Mouse (Mus musculus): ENCODE results near the gene Stk11ip.

The Stk11ip gene

DNA sequence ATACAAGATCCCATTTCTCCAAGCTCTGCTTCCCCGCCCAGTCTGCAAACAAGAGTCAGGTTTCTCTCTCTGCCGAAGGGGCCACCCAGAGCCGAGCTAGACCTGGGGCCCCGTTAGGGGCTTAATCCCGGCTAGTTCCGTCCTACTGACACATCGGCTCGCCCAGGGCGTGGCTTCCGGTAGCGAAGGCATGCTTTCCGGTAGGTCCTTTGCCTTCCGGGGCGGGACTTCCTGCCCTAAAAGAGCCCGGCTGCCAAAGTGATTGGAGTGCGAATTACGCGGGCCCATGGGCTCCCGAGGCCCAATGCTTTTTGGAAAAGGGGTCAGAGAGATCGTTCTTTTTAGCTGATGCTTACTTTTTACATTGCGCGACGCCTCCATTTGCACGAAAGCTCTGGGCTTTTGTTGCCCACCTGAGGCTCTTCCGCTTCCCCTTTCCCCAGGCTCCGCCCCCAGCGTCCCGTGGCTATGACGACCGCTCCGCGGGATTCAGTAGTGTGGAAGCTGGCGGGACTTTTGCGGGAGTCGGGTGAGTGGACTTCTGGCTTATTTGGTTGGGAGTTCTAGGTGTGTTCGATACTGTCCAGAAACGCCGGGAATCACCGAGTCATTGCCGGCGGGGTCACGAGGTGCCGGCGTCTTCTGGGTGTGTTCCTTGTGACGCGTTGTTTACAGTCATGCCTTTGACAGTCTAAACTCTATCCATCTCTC lies at the start of gene Stk11ip:
Gene Stk11ip (plus strand): TSS at position 209 of the 711 bp plus-strand sequence.
- DNase-seq (ENCODE audit: low read depth), result peak; percentile 96

DNA sequence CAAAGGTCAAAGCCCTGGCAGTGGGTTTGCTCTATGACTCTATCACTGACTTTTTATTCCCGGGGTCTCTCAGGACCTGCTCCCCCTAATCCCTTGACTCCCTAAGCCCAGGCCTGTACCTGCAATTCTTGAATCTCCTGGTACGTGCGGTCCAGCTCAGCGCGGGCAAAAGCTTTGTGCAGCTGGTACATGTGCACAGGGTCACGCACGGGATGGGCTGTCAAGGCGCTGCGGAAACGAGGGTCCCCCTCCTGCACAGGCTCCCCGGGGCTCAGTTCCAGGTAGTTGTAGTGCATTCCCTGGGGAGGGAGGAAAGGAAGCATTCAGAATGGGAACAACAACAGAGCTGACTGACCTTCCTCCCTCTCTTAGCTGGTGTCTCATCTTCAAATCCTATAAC lies 44.9 kb upstream of the Stk11ip start:
- no peak for DNase-seq (ENCODE audit: low read depth)

DNA sequence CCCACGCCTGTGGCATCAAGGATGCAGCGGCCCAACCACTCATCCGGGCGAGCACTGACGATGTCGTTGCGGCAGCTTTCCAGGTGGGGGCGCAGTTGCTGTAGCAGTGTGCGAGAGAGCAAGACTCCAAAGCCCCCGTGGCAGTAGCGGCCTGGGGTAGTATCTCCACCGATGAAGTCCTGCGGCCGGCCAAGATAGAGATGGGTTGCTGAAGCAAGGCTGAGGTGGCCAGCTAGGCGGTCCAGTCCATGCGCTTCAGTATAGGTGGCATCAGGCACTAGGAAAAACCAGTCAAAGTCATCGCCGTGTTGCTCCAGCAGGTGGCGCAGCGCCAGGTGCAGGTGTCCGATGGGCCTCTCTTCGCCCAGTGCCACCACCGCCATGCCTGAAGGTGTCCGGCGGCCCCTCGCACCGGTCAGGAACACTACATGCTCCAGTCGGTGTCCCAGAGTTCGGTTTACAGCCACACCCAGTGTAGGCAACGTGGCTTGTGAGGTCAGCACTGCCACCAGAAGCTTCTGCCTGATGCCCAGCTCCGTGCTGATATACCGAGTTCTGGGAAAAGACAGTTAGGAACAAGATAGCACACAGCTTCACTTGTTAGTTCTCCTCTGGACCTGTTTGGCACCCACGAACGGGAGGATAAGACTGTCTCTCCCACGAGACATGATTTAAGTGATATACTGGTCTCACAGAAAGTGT lies 43.9 kb upstream of the Stk11ip start:
- peak; percentile 91 for DNase-seq (ENCODE audit: low read depth)

DNA sequence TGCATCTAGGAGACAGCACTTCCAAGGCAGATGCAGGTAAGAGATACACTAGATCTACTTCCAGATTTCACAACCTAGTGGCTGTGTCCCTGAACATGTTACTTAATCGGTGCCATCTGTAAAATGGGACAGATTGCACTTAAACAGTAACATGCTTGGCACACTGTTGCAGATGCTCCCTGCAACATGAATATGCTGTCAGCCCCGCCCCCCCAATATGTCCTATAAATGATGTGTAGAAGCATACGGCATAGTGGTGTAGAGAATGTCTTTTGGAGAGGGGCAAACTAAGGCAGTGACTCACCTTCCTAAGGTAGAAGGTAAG lies 43.4 kb upstream of the Stk11ip start:
- DNase-seq (ENCODE audit: low read depth), result peak; percentile 66

DNA sequence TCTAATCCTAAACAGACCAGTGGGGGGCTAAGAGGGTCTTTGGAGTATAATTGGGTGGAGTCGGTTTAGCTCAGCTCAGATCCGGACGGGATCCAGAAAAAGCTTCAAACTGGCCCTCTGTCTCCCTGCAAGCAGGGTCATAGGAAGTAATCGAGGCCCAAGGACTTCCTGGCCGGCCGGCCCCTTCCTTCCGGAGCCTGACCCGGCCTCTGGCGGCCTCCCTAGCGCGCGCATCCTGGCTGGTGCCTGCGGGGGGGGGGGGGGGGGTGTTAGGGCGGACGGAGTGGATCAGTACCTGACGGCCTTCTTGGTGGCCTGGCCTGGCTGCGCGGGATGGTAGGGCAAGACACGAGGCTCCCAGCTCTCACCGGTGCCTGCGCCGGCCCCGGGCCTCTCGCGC lies 42.8 kb upstream of the Stk11ip start:
- DNase-seq (ENCODE audit: low read depth), result no peak

DNA sequence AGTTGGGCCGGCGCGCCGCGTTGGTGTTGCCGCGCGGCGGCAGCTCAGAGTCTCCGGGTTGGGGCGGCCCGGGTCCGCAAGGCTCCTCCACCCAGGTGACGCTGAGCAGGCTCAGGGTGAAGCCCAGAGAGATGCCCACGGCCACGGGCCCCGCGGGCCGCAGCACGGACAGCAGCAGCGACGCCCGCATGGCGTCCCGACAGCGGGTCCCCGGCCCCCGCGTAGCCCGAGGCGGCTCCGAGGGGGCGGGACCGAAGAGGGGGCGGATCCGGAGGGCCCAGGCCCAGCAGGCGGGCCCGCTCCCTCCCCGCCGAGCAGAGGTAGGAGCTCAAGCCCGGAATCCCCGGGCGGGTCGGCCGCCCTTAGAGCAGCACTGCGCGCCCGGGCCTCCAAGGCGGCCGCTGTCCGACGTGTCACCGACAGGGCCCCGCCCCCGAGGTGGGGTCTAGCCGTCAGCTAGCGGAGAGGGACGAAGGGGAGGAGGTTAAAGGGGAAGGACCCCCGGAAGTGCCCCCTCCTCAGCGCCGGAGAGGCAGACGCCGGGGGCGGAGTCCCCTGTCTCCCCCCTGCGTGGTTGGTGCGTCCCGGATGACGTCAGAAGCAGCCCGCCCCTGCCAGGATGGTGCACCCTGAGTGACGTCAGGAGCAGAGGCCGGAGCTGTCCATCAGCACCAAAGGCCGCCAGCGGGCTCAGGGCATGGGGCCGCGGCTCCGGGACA lies 42.3 kb upstream of the Stk11ip start, which contains the start of the genes Chpf and Tmem198:
Gene Chpf (minus strand): TSS at position 392 of the 719 bp plus-strand sequence.
Gene Tmem198 (plus strand): TSS at position 617 of the 719 bp plus-strand sequence.
- peak; percentile 96 for DNase-seq (ENCODE audit: low read depth)

DNA sequence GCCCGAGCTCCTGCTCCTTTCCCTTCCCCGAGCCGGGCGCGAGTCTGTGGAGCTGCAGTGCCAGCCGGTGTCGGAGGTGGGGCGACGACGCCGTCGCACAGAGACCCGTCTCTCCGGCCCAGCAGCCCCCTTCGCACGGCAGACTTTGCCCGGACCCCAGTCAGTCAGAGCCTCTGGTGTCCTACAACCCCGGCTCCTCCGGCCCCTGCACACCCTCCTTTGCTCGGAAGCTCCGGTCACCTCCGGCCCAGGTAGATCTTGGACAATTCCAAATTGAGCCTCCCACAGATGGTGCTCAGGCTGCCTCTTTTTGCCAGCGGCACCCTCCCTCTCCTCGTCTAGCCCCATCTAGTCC lies 41.7 kb upstream of the Stk11ip start:
- DNase-seq (ENCODE audit: low read depth), result no peak

DNA sequence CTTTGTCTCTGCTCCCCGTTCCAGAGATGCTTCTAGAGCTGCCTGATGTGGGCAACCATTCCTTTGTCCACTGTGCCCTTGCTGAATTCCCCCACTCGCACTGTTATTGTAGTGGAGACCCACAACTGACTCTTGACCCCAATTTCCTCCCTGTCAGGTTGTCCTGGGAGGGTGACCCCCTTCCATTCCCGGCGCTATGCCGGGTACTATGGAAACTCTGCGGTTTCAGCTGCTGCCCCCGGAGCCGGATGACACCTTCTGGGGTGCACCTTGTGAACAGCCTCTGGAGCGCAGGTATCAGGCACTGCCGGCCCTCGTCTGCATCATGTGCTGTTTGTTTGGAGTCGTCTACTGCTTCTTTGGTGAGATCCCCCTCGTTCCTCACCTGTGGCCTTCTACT lies 41.3 kb upstream of the Stk11ip start:
- DNase-seq (ENCODE audit: low read depth), result no peak

DNA sequence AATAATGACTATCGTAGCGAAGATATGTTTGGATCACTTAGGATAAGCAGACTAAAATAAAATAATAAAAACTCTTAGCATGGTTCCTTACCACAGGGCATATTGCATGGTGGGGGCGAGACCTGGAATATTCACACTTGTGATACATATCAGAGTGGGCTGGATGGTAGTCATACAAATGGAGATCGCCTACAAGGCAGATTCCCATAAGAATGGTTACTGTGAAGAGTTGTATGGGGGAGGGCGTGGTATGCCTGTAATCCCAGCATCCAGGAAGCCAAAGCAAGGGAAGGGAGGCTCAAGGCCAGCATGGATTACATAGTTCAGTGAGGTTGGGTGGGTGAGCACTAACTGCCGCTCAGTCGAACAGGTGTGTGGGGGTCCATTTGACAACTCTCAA lies 40.6 kb upstream of the Stk11ip start:
- DNase-seq (ENCODE audit: low read depth), result no peak

DNA sequence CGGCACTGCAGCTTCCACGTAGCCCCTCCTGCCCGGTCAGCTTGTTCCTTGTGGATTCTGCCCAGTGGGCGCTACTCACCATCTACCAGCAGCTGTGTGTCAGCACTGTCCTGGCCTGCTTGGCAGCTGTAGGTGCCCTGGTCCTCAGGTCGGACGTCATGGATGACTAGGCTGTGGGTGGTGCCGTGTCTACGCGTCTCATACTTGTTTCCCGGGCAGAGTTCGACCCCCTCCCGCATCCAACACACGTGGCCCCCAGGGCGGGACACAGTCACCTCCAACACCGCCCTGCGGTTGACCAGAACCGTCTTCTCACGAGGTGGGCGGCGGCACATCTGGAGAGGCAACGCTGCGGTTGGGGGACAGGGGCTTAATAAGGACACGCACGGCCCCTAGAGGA lies 34.8 kb upstream of the Stk11ip start:
- DNase-seq (ENCODE audit: low read depth), result peak; percentile 39

DNA sequence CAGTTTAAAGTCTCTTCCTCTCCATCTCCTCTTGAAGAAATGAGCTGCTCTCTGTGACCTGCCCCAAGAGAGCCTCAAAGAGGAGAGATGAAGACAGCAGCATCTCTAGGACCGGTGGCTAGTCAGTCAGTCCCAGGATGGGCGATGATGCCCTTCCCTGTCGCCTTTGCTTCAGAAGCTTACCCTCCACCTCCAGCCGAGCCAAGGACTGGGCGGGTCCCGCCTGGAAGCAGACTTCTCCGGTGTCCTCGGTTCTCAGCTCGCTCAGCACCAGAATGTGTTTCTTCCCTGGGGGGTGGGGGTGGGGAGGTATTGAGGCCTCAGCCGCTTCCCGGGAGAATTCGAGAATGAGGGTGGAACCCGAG lies 34.3 kb upstream of the Stk11ip start:
- no peak for DNase-seq (ENCODE audit: low read depth)

DNA sequence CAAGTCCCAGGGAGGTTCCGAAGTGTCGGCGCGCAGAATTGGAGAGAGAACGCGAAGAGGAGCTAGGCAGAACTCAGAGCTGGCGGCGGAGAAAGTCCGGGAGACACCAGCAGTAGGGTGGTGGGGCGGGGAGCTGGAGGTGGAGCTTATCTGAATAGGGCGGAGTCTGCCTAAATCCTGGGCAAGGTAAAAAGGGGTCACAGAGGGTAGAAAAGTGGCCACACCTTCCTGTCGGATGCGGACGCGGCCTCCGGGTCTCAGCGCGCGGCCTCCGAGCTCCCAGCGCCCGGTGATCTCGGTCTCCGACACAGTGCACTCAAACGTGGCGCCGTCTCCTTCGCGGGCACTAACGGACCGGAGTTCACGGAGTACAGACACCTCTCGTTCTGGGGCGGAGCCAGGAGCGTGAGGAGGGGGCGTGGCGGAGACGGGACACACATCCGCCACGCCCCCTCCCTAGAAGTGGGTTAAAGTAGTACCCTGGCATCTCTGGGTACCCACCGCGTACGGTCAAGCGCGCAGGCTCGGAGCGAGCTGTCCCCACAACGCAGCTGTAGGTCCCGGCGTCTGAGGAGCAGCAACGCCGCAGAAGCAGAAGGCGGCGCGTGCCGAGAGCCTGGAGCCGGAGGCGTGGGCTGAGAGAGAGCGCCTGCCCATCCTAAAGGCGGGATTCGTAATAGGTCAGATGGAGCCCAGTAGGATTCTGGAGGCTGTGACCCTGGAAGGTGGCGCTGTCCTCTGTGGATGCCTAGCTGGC lies 33.7 kb upstream of the Stk11ip start:
- DNase-seq (ENCODE audit: low read depth), result peak; percentile 87

DNA sequence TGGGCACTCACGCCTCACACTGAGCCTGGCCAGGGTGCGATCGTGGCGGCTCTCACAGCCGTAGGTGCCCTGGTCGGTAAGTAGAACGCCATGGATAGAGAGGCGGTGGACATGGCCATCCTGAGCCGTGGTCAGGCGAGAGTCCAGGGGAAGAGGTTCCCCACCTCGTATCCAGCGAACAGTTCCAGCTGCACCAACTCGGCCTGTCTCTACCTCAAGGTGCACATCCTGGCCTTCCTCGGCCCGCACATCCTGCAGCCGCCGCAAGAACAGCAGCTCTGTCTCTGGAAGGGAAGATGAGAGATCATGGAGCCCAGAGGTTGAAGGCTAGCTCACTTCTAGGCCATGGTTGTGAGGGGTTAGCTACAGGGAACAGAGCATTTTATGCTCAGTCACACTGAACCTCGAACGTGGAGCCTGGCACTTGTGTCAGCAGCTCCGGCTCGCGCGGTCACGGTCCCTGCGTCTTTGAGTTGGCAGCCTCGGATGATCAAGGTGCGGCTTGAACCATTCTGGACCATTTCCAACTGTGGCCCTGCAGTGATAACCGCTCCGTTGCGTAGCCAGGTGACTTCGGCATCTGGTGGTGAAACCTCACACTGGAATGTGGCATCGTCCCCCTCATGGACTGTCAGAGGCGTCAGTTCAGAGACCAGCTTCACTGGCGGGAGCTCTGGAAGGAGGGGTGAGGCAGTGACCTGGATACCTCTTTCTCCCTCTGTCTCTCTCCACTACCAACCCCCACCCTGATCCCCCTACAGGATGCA lies 30.4 kb upstream of the Stk11ip start:
- no peak for DNase-seq (ENCODE audit: low read depth)

DNA sequence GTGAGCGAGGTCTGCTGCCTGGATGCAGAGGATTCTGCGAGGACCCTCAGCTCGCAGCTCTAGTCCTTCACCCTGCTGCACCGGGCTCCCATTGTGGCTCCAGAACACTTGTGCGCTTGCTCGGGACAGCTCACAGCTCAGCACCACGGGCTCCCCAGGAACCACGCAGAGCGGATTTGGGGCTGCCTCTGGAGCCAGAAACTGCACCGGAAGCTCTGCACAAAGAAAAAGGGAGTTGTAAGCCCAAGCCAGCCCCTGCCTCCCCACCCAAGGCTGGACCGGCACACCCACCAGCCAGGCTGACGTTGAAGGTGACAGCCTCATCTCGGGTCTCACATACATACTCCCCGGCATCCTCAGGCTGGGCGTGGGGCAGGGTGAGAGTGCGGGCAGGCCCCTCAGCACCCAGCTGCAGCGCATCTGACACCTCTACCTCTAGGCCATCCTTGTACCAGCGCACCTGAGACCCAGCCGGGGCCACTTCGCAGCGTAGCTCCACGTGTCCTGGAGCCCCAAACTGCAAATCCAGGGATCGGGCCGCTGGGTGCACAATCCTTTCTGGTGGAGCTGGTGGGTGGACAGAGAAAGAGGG lies 28.7 kb upstream of the Stk11ip start:
- no peak for DNase-seq (ENCODE audit: low read depth)

DNA sequence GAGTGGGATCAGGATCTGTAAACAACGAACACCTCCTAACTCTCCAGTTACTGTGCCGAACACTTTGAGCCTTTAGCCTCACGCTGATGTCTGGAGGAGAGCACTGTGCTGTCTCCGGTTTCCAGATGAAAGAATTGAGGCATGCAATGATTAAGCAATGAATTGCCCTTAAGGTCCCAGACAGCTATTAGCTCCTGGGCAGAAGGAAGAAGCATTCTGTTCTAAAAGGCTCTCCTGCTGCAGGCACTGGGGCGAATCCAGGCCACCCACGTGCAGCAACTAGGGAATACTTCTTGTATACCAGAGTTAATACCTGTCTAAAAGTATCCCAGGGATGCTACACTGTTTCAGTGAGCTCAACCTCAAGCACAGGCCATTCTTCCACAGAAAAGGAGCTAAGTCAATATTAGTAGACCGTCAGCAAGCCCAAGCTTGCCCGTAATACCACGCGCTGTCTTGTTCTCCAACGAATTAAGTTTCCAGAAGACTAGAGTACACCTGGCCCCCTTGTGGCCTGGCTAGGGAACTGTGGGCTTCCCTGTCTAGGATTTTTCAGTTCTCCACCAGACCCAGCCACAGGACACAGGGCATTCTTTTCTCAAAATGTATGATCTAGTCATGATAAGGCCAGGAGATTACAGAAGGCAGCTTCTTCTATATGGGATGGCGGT lies 26.3 kb upstream of the Stk11ip start:
- peak; percentile 43 for DNase-seq (ENCODE audit: low read depth)

DNA sequence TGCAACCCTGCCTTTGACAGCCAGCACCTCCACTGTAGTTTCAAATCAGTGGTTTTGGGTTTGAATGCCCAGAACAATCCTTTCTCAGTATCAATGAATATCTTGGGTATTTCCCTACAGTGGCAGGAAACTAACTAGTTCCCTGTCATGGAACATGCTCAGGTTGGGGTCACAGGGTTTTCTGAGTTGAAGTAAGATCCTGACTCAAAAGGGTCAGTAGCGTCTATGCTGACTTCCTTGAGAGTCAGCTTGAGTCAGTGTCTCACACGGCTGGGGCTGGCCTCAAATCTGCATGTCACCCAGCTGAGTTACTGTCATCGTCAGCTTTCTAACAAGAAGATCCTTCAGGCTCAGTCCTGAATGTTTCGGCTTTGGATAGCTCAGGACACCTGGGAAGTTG lies 22.4 kb upstream of the Stk11ip start:
- no peak for DNase-seq (ENCODE audit: low read depth)

DNA sequence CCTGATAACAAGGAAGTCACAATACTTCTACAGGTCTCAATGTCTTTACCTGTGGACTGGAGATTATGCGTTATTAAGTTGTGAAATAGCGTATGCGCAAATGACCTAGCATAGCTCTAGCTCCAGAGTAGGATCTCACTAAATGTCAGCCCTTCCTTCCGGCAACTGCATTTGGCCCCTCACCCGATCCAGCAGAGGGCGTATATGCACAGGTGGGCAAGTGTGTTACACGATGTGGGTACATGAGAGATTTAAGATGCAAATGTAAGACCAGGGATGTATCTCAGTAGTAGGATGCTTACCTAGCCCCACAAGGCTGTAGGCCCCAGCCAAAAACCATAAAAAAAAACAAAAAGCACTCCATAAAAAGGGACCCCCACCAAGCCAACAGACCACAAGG lies 21.9 kb upstream of the Stk11ip start:
- no peak for DNase-seq (ENCODE audit: low read depth)

DNA sequence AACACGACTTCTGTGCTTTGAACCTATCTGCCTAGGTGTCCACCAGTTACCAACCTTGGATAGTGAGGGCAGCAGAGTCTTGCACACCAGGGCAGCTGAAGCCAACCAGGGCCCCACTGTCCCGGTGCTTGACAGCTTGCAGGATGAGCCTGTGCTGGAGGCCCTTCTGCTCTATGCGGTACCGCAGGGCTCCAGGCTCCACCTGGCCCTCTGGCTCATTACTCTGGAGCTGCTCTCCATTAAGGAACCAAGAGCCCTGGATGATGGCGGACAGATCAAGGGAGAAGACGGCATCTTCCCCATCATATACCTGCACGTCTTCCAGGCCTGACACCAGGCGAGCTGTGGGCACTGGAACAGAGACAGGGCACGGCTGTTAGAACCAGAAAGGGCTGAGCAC lies 19.4 kb upstream of the Stk11ip start:
- DNase-seq (ENCODE audit: low read depth), result no peak

DNA sequence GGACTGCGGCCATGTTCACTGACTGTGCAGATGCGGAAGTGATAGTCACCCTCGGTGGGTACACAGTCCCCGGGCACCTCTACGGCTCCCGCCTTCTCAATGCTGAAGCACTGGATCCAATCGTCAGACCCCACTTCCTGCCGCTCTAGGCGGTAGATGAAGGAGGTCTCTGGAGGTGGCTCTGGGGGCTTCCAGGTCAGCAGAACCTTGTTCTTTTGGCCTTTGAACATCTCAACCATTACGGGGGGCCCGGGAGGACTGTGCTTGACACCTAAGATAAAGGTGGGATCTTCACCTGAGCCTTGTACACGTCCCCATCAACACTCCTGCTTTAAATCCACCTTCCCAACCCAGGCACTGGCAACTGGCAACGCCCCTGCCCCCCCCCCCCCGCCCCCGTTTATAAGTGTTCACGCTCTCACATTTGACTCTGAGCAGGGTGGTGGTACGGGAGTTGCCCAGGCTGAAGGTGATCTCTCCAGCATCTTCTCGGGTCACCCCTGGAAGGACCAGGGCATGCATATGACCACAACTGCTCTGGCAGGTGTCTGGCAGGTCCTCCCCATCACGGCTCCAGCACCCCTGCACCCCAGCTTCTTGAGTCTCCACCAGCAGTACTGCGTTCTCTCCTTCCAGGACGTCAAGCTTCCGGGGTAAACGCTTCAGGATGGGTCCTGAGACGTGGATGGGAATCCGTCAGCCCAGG lies 18.2 kb upstream of the Stk11ip start:
- DNase-seq (ENCODE audit: low read depth), result no peak

DNA sequence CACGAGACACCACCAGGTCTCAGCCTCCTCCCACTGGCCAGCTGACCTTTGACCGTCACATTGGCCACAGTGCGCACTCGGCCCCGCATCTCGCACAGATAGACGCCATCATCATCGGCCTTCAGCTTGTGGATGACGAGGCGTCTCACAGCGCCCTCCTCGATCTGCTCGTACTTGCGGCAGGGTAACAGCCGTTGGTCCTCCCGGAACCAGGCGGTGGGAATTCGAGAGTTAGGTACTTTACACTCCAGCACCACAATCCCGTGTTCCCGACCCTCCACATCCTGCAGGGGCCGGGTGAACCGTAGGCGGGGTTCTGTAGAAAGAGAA lies 17.7 kb upstream of the Stk11ip start:
- no peak for DNase-seq (ENCODE audit: low read depth)
